Mouse (Mus musculus) G1E (cell line): ENCODE measurements around the gene Dpp4. TPM values are rescaled to one million over a fixed set of nuclear protein-coding genes. Genes with fewer than 3 reads are reported as not detected.

ENCODE experiments used
- ATAC-seq: 2 replicates; pipeline ENCODE4 v1.8.0; 2016; ENCODE audit warnings: mild to moderate bottlenecking; ENCODE audit not compliant: insufficient number of reproducible peaks, poor library complexity, low FRiP score, severe bottlenecking; ENCODE audit errors: extremely low read depth
- DNase-seq: peaks from one replicate; pipeline ENCODE4 v3.0.0; 2012; ENCODE audit warnings: low spot score
- H3K27me3 ChIP-seq: 2 replicates; pipeline ENCODE4 v1.6.1; 2012; ENCODE audit warnings: mild to moderate bottlenecking, low read length, inconsistent platforms; ENCODE audit not compliant: insufficient read depth
- H3K36me3 ChIP-seq: replicated peaks from 2 replicates; pipeline ENCODE3; 2012; ENCODE audit warnings: mild to moderate bottlenecking, inconsistent platforms
- H3K4me1 ChIP-seq: 2 replicates; pipeline ENCODE4 v1.6.1; 2012; ENCODE audit warnings: low read depth, low read length, inconsistent platforms, mixed read lengths; ENCODE audit not compliant: insufficient read depth
- H3K4me3 ChIP-seq: 2 replicates; pipeline ENCODE4 v1.5.1; 2012; ENCODE audit warnings: low read depth, mild to moderate bottlenecking, inconsistent platforms, low read length, moderate library complexity, mixed read lengths
- H3K9me3 ChIP-seq: replicated peaks from 2 replicates; pipeline ENCODE4 v1.6.1; 2012; ENCODE audit warnings: inconsistent platforms
- CTCF ChIP-seq: IDR thresholded peaks from 2 replicates; pipeline ENCODE4 v1.5.1; 2012; ENCODE audit warnings: low read depth, low read length, inconsistent platforms, mixed read lengths
- GATA1 ChIP-seq: IDR thresholded peaks from 2 replicates; pipeline ENCODE4 v1.6.1; 2012; ENCODE audit warnings: borderline replicate concordance, low read length, inconsistent platforms, mixed read lengths
- GATA2 ChIP-seq: IDR thresholded peaks from 2 replicates; pipeline ENCODE4 v1.6.1; 2012; ENCODE audit warnings: low read depth, low read length, inconsistent platforms, borderline replicate concordance
- POLR2AphosphoS5 ChIP-seq: IDR thresholded peaks from 2 replicates; pipeline ENCODE4 v1.6.1; 2012; ENCODE audit warnings: low read depth, low read length, inconsistent platforms; ENCODE audit not compliant: insufficient replicate concordance
- TAL1 ChIP-seq: conservative IDR thresholded peaks from 2 replicates; pipeline ENCODE4 v1.6.1; 2012; ENCODE audit warnings: low read depth, low read length, inconsistent platforms, mixed read lengths
- polyA plus RNA-seq: library from polyadenylated mRNA; stranded (reverse); fragments of >175 nt; gene quantifications from 2 replicates; pipeline ENCODE4 v1.2.3, GENCODE M21; 2012
- total RNA-seq, 2 experiments: library from RNA; stranded (forward) in 1 of 2; stranded (reverse) in 1 of 2; fragments of 200-1000 nt in 1 of 2; fragments of >200 nt in 1 of 2; fragmentation: Nextera tagmentation in 1 of 2; gene quantifications; 2 replicates each; pipeline ENCODE4 v1.2.3; 2014 to 2017

The Dpp4 gene
- total and polyA plus RNA-seq, 3 experiments = 0.04 to 2.3 (median 0.27) TPM

GRCm38 (mm10) chr2:62341734-62342128 is 70.3 kb downstream of the Dpp4 start:
- no peaks in the 10 kb centered on the region for H3K9me3 ChIP-seq
- no peak for ATAC-seq
- H3K4me1 ChIP-seq = peaks cover 5% of the 10 kb centered on the region; the same call in 1 of the 2 replicates
- no peak for DNase-seq
- no peak overlapping the region for H3K4me3 ChIP-seq
- TF ChIP-seq POLR2AphosphoS5 = no peak
- no peak for TF ChIP-seq CTCF
- no peak for TF ChIP-seq GATA2
- no peak for TF ChIP-seq GATA1
- TF ChIP-seq TAL1 = no peak
- H3K27me3 ChIP-seq = no peaks in the 10 kb centered on the region
- H3K36me3 ChIP-seq = peaks cover 17% of the 10 kb centered on the region

- no peaks in the 10 kb centered on the region for H3K27me3 ChIP-seq
- DNase-seq = no peak
- no peak overlapping the region for H3K4me3 ChIP-seq
- H3K36me3 ChIP-seq = peaks cover 17% of the 10 kb centered on the region
- no peaks in the 10 kb centered on the region for H3K9me3 ChIP-seq
- ATAC-seq = no peak
- peaks cover 5% of the 10 kb centered on the region; the same call in 1 of the 2 replicates for H3K4me1 ChIP-seq
- no peak for TF ChIP-seq TAL1
- TF ChIP-seq GATA2 = no peak
- no peak for TF ChIP-seq POLR2AphosphoS5
- no peak for TF ChIP-seq CTCF
- no peak for TF ChIP-seq GATA1
Observed at GRCm38 (mm10) chr2:62341061-62341733, 70.8 kb downstream of the Dpp4 start.

GRCm38 (mm10) chr2:62339222-62339944 is 72.6 kb downstream of the Dpp4 start:
- Histone ChIP-seq H3K36me3 (peaks cover 16% of the 10 kb centered on the region), H3K27me3 (no peaks in the 10 kb centered on the region), H3K4me1 (0 out of 2 replicates have a peak, but pooled peaks cover 3% of the 10 kb centered on the region), H3K9me3 (no peaks in the 10 kb centered on the region), H3K4me3 (no peak overlapping the region)
- DNase-seq (no peak), ATAC-seq (no peak)
- TF ChIP-seq TAL1 (no peak), GATA1 (no peak), POLR2AphosphoS5 (no peak), GATA2 (no peak), CTCF (no peak)

- Histone ChIP-seq H3K4me3 (no peak overlapping the region), H3K36me3 (peaks cover 16% of the 10 kb centered on the region), H3K27me3 (no peaks in the 10 kb centered on the region), H3K9me3 (no peaks in the 10 kb centered on the region), H3K4me1 (peaks cover 14% of the 10 kb centered on the region)
- DNase-seq = no peak
- ATAC-seq = no peak
- no peak for TF ChIP-seq POLR2AphosphoS5
- TF ChIP-seq GATA2 = no peak
- TF ChIP-seq CTCF = no peak
- TF ChIP-seq TAL1 = no peak
- TF ChIP-seq GATA1 = no peak
Observed at GRCm38 (mm10) chr2:62337086-62337485, 74.9 kb downstream of the Dpp4 start.

GRCm38 (mm10) chr2:62334397-62335243 is 77.4 kb downstream of the Dpp4 start:
- peaks cover 18% of the 10 kb centered on the region for H3K4me1 ChIP-seq
- H3K27me3 ChIP-seq = no peaks in the 10 kb centered on the region
- TF ChIP-seq TAL1 = no peak
- no peak for TF ChIP-seq GATA1
- no peak for TF ChIP-seq GATA2
- no peak for TF ChIP-seq CTCF
- TF ChIP-seq POLR2AphosphoS5 = no peak
- DNase-seq = no peak
- no peak overlapping the region for H3K4me3 ChIP-seq
- peaks cover 11% of the 10 kb centered on the region for H3K36me3 ChIP-seq
- no peak for ATAC-seq
- H3K9me3 ChIP-seq = no peaks in the 10 kb centered on the region

GRCm38 (mm10) chr2:62332465-62332864 is 79.6 kb downstream of the Dpp4 start:
- no peak for DNase-seq
- no peaks in the 10 kb centered on the region for H3K9me3 ChIP-seq
- H3K4me1 ChIP-seq = peaks cover 15% of the 10 kb centered on the region
- no peak for ATAC-seq
- TF ChIP-seq CTCF = no peak
- no peak for TF ChIP-seq POLR2AphosphoS5
- TF ChIP-seq GATA1 = no peak
- no peak for TF ChIP-seq TAL1
- no peak for TF ChIP-seq GATA2
- H3K4me3 ChIP-seq = no peak overlapping the region
- no peaks in the 10 kb centered on the region for H3K27me3 ChIP-seq
- peaks cover 4% of the 10 kb centered on the region for H3K36me3 ChIP-seq
